Mouse (Mus musculus): ENCODE measurements around the gene Gm21820. TPM values are rescaled to one million over a fixed set of nuclear protein-coding genes. Genes with fewer than 3 reads are reported as not detected.
"Not testable (repeated sequence)": the region's sequence is repeated elsewhere in the genome, so short reads cannot be mapped to it uniquely, and the experiment has no call there.

Gene Gm21820
- total RNA-seq (2021), result not detected
- long read RNA-seq, experiment 1, result 0 reads
- long read RNA-seq, experiment 2, result 0 reads

DNA sequence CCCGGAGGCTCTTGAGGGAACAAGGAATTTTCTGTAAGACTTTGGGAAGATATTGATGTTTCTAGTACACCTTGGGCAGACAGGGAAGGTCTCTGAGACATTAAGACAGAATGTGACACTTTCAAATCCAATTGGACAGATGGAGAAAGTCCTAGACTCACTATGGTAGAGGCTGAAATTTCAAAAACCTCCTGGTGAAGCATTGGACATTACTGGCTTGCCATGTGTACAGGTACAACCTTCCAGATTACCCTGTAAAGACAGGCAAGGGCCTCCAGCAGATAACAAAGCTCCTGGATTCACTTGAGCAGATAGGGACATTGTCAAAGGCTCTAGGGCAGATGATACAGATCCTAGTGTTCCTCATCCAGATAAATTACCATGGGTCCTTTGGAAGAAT, at the start of gene Gm21820:
Gene Gm21820 (minus strand): TSS at position 101 of the 400 bp plus-strand sequence.
- not testable (repeated sequence) for DNase-seq (ENCODE audit: low spot score in 2 of 2)

Other genes with a start within 250 kb of the Gm21820 start
- gene Gm20918, start 205.5 kb downstream of the Gm21820 start, total RNA-seq (2021), result not detected